Mouse (Mus musculus): ENCODE measurements around the gene Cbx2. TPM values are rescaled to one million over a fixed set of nuclear protein-coding genes. Genes with fewer than 3 reads are reported as not detected.

Gene Cbx2
- total RNA-seq, 2 experiments from 2014 or later, result 3.2 to 3.4 TPM

DNA sequence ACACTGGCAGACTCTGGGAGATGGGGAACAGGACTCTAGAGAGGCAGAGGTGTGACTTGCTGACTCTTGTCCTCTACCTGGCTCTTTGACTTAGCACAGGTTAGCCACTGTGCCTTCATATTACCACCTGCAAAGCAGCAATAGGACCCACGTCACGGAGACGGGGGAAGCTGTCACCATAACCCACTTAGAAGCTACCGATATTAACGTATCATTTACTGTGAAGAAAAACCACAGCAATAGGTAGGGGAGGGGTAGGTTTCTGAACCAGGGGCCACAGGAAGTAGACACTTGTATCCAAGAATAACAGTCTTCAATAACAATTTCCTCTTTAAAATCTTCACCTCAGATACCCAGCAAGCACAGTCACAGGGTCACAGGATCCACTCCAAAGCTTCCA lies 53.0 kb downstream of the Cbx2 start:
- no peak for DNase-seq (ENCODE audit: extremely low spot score in 1 of 2, low spot score in 2 of 2)
- Histone ChIP-seq H3K4me3 (no peak overlapping the region), H3K27ac (no peak overlapping the region)
- TF ChIP-seq CTCF (IDR thresholded peaks at IDR 0.05), result no peak
- intact Hi-C loops (cut with DNase I), result no loop called here

DNA sequence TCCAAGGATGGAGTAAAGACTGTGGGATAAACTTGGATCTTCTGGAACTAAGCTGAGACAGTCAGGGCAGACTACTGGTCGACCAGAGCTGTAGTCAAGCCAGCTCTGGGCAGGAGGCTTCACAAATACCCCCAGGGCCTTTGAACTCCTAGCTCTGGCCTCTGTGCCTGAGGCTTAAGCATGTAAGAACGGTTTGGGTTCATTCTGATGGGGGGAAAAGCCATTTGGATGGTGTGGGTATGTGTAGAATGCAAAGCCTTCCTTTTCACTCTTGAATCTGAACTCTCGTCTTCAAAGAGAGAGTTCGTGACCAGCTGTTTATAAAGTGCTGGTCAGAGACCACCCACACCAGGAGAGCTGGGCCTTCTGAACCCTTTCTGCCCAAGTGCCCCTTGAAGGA lies 55.0 kb downstream of the Cbx2 start:
- H3K4me3 ChIP-seq, result no peak overlapping the region
- TF ChIP-seq CTCF (IDR thresholded peaks at IDR 0.05), result no peak
- H3K27ac ChIP-seq, result no peak overlapping the region
- intact Hi-C loops (cut with DNase I), result no loop called here
- DNase-seq (ENCODE audit: extremely low spot score in 1 of 2, low spot score in 2 of 2), result no peak

DNA sequence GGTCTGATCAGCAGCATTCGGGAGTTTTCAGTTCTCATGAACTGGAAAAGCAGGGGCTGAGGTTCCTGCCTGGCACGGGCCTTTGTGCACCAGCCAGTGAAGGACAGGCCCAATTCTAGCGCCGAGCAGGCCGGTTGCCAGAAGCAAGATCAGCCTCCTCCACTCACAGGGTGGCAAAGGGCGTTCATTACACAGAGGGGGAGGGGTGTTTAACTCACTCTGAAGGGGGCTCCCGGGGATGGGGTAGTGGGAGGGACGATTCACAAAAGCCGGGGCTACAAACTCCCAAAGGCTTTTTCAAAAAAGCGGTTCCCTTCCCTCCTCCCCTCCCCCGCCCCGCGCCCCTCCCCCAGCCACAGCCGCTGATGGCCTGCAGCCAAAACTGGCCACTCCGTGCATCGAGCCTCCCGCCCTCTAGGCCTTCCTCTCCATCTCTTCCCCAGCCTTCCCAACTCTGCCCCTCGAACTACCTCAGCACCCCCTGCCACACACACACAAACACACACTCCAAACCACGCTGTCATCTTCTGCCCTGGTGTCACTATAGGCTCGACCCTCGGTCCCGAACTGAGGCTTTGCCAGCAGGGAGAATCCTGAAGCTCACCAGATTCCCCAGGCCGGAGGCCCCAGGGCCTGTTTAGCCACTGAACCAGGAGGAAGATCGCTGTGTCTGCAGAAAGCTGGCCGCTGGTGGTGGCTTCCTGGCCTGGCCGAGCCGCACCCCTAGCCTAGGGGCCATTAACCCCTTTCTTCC lies 56.1 kb downstream of the Cbx2 start:
- Histone ChIP-seq H3K4me3 (peak overlapping the region; percentile 23; the same call in 1 of the 2 replicates), H3K27ac (peak overlapping the region; percentile 60; the same call in 1 of the 2 replicates)
- TF ChIP-seq CTCF (IDR thresholded peaks at IDR 0.05), result no peak
- peak in 1 of 2 experiments; percentile 55 for DNase-seq (ENCODE audit: extremely low spot score in 1 of 2, low spot score in 2 of 2)
- intact Hi-C loops (cut with DNase I), result no loop called here

DNA sequence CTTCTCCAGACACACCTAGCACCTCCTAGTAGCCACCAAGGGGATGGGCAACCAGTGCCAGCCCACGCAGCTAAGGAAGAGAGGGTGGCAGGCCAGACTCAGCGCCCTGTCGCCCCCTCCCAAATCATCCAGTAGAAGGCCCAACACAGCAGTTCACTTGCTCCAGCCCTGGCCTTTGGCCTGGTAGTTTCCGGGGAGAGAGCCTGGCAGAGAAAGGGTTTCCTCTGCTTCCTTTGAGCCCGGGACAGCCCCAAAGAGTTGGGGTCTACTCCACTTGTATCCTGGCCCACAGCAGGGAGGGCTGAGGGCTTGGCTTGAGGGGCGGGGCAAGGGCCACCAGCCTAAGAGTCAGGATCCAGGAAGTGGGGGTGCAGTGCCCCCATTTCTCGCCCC lies 56.7 kb downstream of the Cbx2 start:
- Histone ChIP-seq H3K27ac (peak overlapping the region; percentile 60; the same call in 1 of the 2 replicates), H3K4me3 (peak overlapping the region; percentile 23; the same call in 1 of the 2 replicates)
- intact Hi-C loops (cut with DNase I), result no loop called here
- DNase-seq (ENCODE audit: extremely low spot score in 1 of 2, low spot score in 2 of 2), result no peak
- TF ChIP-seq CTCF (IDR thresholded peaks at IDR 0.05), result no peak

DNA sequence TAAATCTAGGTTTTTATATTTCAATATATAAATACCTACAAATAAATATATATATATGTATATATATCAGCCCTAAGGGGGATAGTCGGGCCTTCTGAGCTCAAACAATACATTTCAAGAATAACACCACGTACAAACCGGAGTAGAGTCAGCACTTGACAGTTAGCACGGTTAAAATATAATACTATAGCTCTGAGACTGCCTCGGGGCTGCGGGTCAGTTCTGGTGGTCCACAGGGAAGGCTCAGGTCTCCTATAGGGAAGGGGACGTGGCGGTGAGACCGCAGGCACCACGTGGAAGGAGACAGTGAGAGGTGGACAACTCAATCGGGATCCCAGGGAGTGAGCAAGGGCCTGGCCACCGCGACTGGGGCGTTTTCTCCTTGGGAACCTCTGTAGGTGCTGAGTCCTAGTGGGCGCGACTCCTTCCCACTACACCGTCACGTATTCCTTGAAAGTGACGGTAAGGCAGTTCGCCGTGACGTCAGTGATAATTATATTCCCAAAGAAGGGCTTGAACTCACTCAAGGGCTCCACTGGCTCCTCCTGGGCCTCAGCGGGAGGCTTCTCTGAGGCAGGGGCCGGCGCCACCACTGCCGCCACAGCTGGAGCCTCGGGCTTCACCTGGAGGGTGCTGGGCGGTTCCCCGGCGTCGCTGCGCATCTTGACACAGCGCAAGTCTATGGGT lies 57.8 kb downstream of the Cbx2 start:
- no peak overlapping the region for H3K27ac ChIP-seq
- no peak overlapping the region for H3K4me3 ChIP-seq
- intact Hi-C loops (cut with DNase I), result no loop called here
- no peak for DNase-seq (ENCODE audit: extremely low spot score in 1 of 2, low spot score in 2 of 2)
- TF ChIP-seq CTCF (IDR thresholded peaks at IDR 0.05), result no peak

Other genes with a start within 250 kb of the Cbx2 start
- gene Rbfox3, start 111.4 kb upstream of the Cbx2 start, total RNA-seq (2021), result 100 to 1,000 TPM; 345 to 353 TPM
- not detected for gene Enpp7, start 34.8 kb upstream of the Cbx2 start, total RNA-seq (2021)
- 10 to 100 TPM; 11.1 to 11.2 TPM for gene Cbx8, start 18.0 kb downstream of the Cbx2 start, total RNA-seq (2021)
- gene Cbx4, start 63.3 kb downstream of the Cbx2 start, total RNA-seq (2021), result 10 to 100 TPM; 51.4 to 54.3 TPM
- gene Tbc1d16, start 205.5 kb downstream of the Cbx2 start, total RNA-seq (2021), result 10 to 100 TPM; 25.2 to 34.6 TPM
- 1 to 10 TPM; 1.3 to 1.5 TPM for gene Ccdc40, start 205.6 kb downstream of the Cbx2 start, total RNA-seq (2021)
- 100 to 1,000 TPM; 241 to 268 TPM for gene Gaa, start 244.9 kb downstream of the Cbx2 start, total RNA-seq (2021)

Measured in left cerebral cortex, adult 2 months (tissue).